ENCODE assay signal across 13 mouse cellular contexts in the genomic region with DNA sequence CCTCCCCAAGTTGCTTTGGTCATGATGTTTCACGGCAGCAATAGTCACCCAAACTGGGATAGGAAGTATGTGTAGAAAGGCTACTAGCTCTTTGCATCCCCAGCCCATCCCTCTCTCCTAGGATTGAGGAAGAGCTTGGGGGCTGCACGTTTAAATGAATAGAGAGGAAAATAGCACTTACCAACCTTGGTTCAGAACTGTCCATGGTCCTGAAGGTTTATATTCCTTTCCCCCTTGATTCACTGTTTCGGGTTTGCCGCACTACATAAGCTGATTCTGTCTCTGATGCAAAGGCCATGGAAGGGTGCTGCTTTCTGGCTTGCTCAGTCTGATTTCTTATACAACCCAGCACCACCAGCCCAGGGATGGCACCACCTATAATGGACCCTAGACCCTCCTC.
DNase-seq lines count a peak whose midpoint lies in the region; ATAC-seq and TF ChIP-seq lines count a peak whose summit lies in the region.
"Had no signal": no experiment of that assay in that cellular context is flagged by ENCODE, and none has a peak within 500 bp of the region (broad histone marks: within the 10 kb centered on the region; RNA-seq: fewer than 3 reads in every experiment).

No protein-coding gene starts in this region.

- 52% methylated on average over 4 of the region's 4 CpGs for WGBS in lung, embryonic 14.5 days
- 56% methylated on average over 4 of the region's 4 CpGs for WGBS in embryonic facial prominence, embryonic 10.5 days

- no peak overlapping the region for H3K27ac ChIP-seq in lung, embryonic 14.5 days (ENCODE audit: low read depth)
- no peak overlapping the region for H3K27ac ChIP-seq in embryonic facial prominence, embryonic 10.5 days (replicated peaks)
- no peak overlapping the region for H3K27ac ChIP-seq in layer of hippocampus, adult 2 months
- H3K27ac ChIP-seq: forebrain, embryonic 15.5 days; heart, embryonic 15.5 days; liver, embryonic 15.5 days had no signal

- DNase-seq in lung, embryonic 14.5 days: peak; percentile 88
- no peak for DNase-seq in lung, postnatal 4 days
- peak; percentile 67 for DNase-seq in ZHBTc4 (ENCODE audit: low read depth, low spot score)
- peak; percentile 12 for DNase-seq in embryonic facial prominence, embryonic 10.5 days (ENCODE audit: low spot score)
- DNase-seq in retina, postnatal 1 day: peak; percentile 46
- DNase-seq in natural killer cell, adult 2 months (ENCODE audit: low spot score in 2 of 2): no peak
- no peak for DNase-seq in kidney, adult 8-10 months
- DNase-seq in layer of hippocampus, adult 2 months (ENCODE audit: low spot score in 2 of 2): no peak
- DNase-seq: cerebellum, adult 9-10 months; thymus, postnatal 36 days had no signal

- no peak for TF ChIP-seq CTCF in lung, embryonic 14.5 days (IDR thresholded peaks at IDR 0.05; ENCODE audit: low read depth)
- no peak for TF ChIP-seq CTCF in layer of hippocampus, adult 2 months (conservative IDR thresholded peaks at IDR 0.05)

- H3K4me2 ChIP-seq in lung, embryonic 14.5 days: no peak overlapping the region
- H3K4me2 ChIP-seq: forebrain, embryonic 15.5 days; heart, embryonic 15.5 days; liver, embryonic 15.5 days had no signal

- ATAC-seq in lung, embryonic 14.5 days (ENCODE audit: insufficient read depth): no peak
- ATAC-seq: forebrain, embryonic 15.5 days had no signal

- H3K4me3 ChIP-seq in lung, embryonic 14.5 days (ENCODE audit: low read depth, low read length): no peak overlapping the region
- H3K4me3 ChIP-seq in embryonic facial prominence, embryonic 10.5 days: no peak overlapping the region
- no peak overlapping the region for H3K4me3 ChIP-seq in layer of hippocampus, adult 2 months
- H3K4me3 ChIP-seq: forebrain, embryonic 15.5 days; heart, embryonic 15.5 days; liver, embryonic 15.5 days had no signal

- no peaks in the 10 kb centered on the region for H3K9me3 ChIP-seq in lung, embryonic 14.5 days (ENCODE audit: low read depth, low read length)
- H3K9me3 ChIP-seq in embryonic facial prominence, embryonic 10.5 days: no peaks in the 10 kb centered on the region
- H3K9me3 ChIP-seq: forebrain, embryonic 15.5 days; heart, embryonic 15.5 days; liver, embryonic 15.5 days had no signal

- no peaks in the 10 kb centered on the region for H3K36me3 ChIP-seq in lung, embryonic 14.5 days (ENCODE audit: insufficient read depth)
- H3K36me3 ChIP-seq in embryonic facial prominence, embryonic 10.5 days (replicated peaks): no peaks in the 10 kb centered on the region
- H3K36me3 ChIP-seq: forebrain, embryonic 15.5 days; heart, embryonic 15.5 days; liver, embryonic 15.5 days had no signal

- H3K4me1 ChIP-seq in lung, embryonic 14.5 days (ENCODE audit: insufficient read depth): no peaks in the 10 kb centered on the region; the same call in 1 of the 2 replicates
- peaks cover 2% of the 10 kb centered on the region; the same call in 1 of the 2 replicates for H3K4me1 ChIP-seq in embryonic facial prominence, embryonic 10.5 days
- H3K4me1 ChIP-seq: forebrain, embryonic 15.5 days; liver, embryonic 15.5 days had no signal

- H3K9ac ChIP-seq in lung, embryonic 14.5 days: no peak overlapping the region
- H3K9ac ChIP-seq: forebrain, embryonic 15.5 days; heart, embryonic 15.5 days; liver, embryonic 15.5 days had no signal

- H3K27me3 ChIP-seq in lung, embryonic 14.5 days (ENCODE audit: insufficient read depth, low read length): no peaks in the 10 kb centered on the region
- H3K27me3 ChIP-seq in embryonic facial prominence, embryonic 10.5 days (replicated peaks; ENCODE audit: low read depth, poor library complexity, severe bottlenecking): no peaks in the 10 kb centered on the region
- H3K27me3 ChIP-seq: forebrain, embryonic 15.5 days; heart, embryonic 15.5 days; liver, embryonic 15.5 days had no signal

Comparison
In these comparisons a context has a peak if more than half of its experiments do, and no peak if none do; other contexts are left out.
1. DNase-seq: peak in lung, embryonic 14.5 days (single experiment), ZHBTc4 (single experiment), embryonic facial prominence, embryonic 10.5 days (single experiment) and retina, postnatal 1 day (single experiment); none in lung, postnatal 4 days (0 of 2), natural killer cell, adult 2 months (0 of 2), kidney, adult 8-10 months (0 of 2) and layer of hippocampus, adult 2 months (0 of 2).